Comparison of ENCODE assay signal across 16 mouse cellular contexts in the genomic region with DNA sequence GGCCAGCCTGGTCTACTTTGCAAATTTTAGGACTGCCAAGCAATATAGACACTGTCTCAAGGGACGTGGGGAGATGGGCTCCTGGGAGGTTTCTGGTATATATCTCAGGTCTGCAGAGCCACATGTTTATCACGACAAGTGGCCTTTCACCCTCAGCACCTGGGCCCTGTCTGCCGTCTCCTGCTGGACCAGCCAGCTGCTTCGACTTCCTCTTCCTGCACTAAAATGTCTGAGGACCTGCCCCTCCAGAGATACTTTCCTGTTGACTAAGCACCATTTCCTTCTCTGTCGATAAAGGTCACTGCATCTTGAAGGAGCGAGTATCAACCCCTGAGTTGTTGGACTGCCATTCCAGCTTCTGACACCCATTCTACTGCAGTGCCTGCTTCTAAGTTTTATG. TPM values are rescaled to one million over a fixed set of nuclear protein-coding genes. Genes with fewer than 3 reads are reported as not detected.
A peak's percentile ranks its signal among the peaks of the same experiment; 100 is the strongest.
DNase-seq lines count a peak whose midpoint lies in the region; ATAC-seq lines count a peak whose summit lies in the region.
"Had no signal": no experiment of that assay in that cellular context is flagged by ENCODE, and none has a peak within 500 bp of the region (broad histone marks: within the 10 kb centered on the region; RNA-seq: fewer than 3 reads in every experiment).

No protein-coding gene starts in this region.

- no peak overlapping the region for H3K4me3 ChIP-seq in kidney, embryonic 15.5 days (replicated peaks)
- no peak overlapping the region for H3K4me3 ChIP-seq in macrophage (ENCODE audit: inconsistent target)
- H3K4me3 ChIP-seq: left cerebral cortex, adult 2 months; midbrain, embryonic 13.5 days; neural tube, embryonic 13.5 days had no signal

- no peaks in the 10 kb centered on the region for H3K9me3 ChIP-seq in kidney, embryonic 15.5 days (replicated peaks)
- H3K9me3 ChIP-seq: midbrain, embryonic 13.5 days; neural tube, embryonic 13.5 days had no signal

- 55% methylated on average over 6 of the region's 6 CpGs for WGBS in kidney, embryonic 15.5 days
- WGBS in macrophage (ENCODE audit: missing documents) = 10% methylated on average over 6 of the region's 6 CpGs

- peaks cover 35% of the 10 kb centered on the region for H3K4me1 ChIP-seq in kidney, embryonic 15.5 days

- DNase-seq in kidney, adult 8-10 months = no peak
- peak; percentile 21 to 25 for DNase-seq in B cell, adult 2 months
- peak; percentile 24 for DNase-seq in MEL-GATA-1-ER (ENCODE audit: extremely low read depth, low read depth)
- no peak for DNase-seq in left cerebral cortex, adult 11 months (ENCODE audit: low spot score)
- no peak for DNase-seq in right cerebral cortex, postnatal 4 days
- DNase-seq: forebrain, postnatal 0 days; kidney, postnatal 14 days; retina, postnatal 1 day; thymus, postnatal 4 days had no signal

- no peak overlapping the region for H3K4me2 ChIP-seq in kidney, embryonic 15.5 days
- H3K4me2 ChIP-seq: midbrain, embryonic 13.5 days; neural tube, embryonic 13.5 days had no signal

- H3K27ac ChIP-seq in kidney, embryonic 15.5 days = 0 out of 2 replicates have a peak overlapping the region, but pooled peaks have one; percentile 38
- peak overlapping the region; percentile 27; the same call in 1 of the 2 replicates for H3K27ac ChIP-seq in macrophage
- H3K27ac ChIP-seq: left cerebral cortex, adult 2 months; liver, embryonic 14.5 days; midbrain, embryonic 13.5 days had no signal

- H3K79me2 ChIP-seq in macrophage (ENCODE audit: inconsistent target) = peaks cover 51% of the 10 kb centered on the region

- H3K9ac ChIP-seq in kidney, embryonic 15.5 days = no peak overlapping the region
- H3K9ac ChIP-seq: forebrain, postnatal 0 days; liver, embryonic 14.5 days; midbrain, embryonic 13.5 days; neural tube, embryonic 13.5 days had no signal

- H3K36me3 ChIP-seq in kidney, embryonic 15.5 days = peaks cover 72% of the 10 kb centered on the region
- H3K36me3 ChIP-seq in macrophage (ENCODE audit: inconsistent target) = peaks cover 42% of the 10 kb centered on the region

- H3K27me3 ChIP-seq in kidney, embryonic 15.5 days = no peaks in the 10 kb centered on the region
- H3K27me3 ChIP-seq: midbrain, embryonic 13.5 days; neural tube, embryonic 13.5 days had no signal

- ATAC-seq in kidney, embryonic 15.5 days (replicated peaks; ENCODE audit: low FRiP score) = no peak
- ATAC-seq: forebrain, postnatal 0 days; hindbrain, embryonic 16.5 days; midbrain, embryonic 13.5 days had no signal

RNA-seq across cellular contexts. Expression of a gene that starts 2.7 kb away (rescaled TPM):
- 89.0 and 93.6 TPM in 2 replicates for polyA plus RNA-seq in kidney, embryonic 15.5 days (2015; fragmentation: Nextera tagmentation; extraction: Ambion mirVana)
- 100 to 1,000 TPM in 19 of 26 experiments, 10 to 100 TPM in 7; 39.0 to 252 (median 153) TPM for total RNA-seq in macrophage (2018; cell fraction: chromatin; rRNA removed)
- total RNA-seq in macrophage (2018; cell fraction: cytosol; rRNA removed) = 100 to 1,000 TPM in 24 of 26 experiments, 10 to 100 TPM in 2; 95.1 to 211 (median 142) TPM
- 100 to 1,000 TPM in 21 of 26 experiments, 10 to 100 TPM in 5; 67.7 to 217 (median 164) TPM for total RNA-seq in macrophage (2018; cell fraction: nucleus; rRNA removed)
- 75.4 to 129 TPM (median 88.2 TPM) in 3 replicates for polyA plus RNA-seq in macrophage (2018)

RNA-seq across cellular contexts. Expression of a gene that starts 41.8 kb away (rescaled TPM):
- 9.6 and 10.4 TPM in 2 replicates for polyA plus RNA-seq in kidney, embryonic 15.5 days (2015; fragmentation: Nextera tagmentation; extraction: Ambion mirVana)
- 10 to 100 TPM in 15 of 26 experiments, 1 to 10 TPM in 11; 3.4 to 20.6 (median 13.1) TPM for total RNA-seq in macrophage (2018; cell fraction: chromatin; rRNA removed)
- 10 to 100 TPM in 12 of 26 experiments, 1 to 10 TPM in 14; 5.2 to 12.7 (median 9.7) TPM for total RNA-seq in macrophage (2018; cell fraction: cytosol; rRNA removed)
- 10 to 100 TPM in 19 of 26 experiments, 1 to 10 TPM in 7; 4.0 to 19.3 (median 12.7) TPM for total RNA-seq in macrophage (2018; cell fraction: nucleus; rRNA removed)
- polyA plus RNA-seq in macrophage (2018) = 4.6 to 4.9 TPM (median 4.8 TPM) in 3 replicates

Comparison
In these comparisons a context has a peak if more than half of its experiments do, and no peak if none do; other contexts are left out.
1. DNase-seq: peak in B cell, adult 2 months (2 of 2) and MEL-GATA-1-ER (single experiment); none in kidney, adult 8-10 months (0 of 2), left cerebral cortex, adult 11 months (single experiment) and right cerebral cortex, postnatal 4 days (single experiment).